Mouse (Mus musculus): ENCODE measurements at regions not wholly inside any gene's neighbourhood (a gene's known extent, or its start where the extent isn't known, plus 50 kb on each side); places are given as distances from the start of the nearest gene placed in this dataset.

GRCm38 (mm10) chr1:42041544-42041943 lies 654.0 kb upstream of the Pou3f3 start:
- H3K9ac ChIP-seq (ENCODE audit: low read depth, low read length): no peak overlapping the region
- H3K36me3 ChIP-seq (ENCODE audit: control insufficient read depth, insufficient read depth, low read length): no peaks in the 10 kb centered on the region
- no peaks in the 10 kb centered on the region for H3K9me3 ChIP-seq (ENCODE audit: control insufficient read depth, low read length)
- H3K27me3 ChIP-seq (replicated peaks; ENCODE audit: control insufficient read depth, insufficient read depth, low read length): no peaks in the 10 kb centered on the region
- WGBS: 70% methylated on average over 2 of the region's 2 CpGs
- no peak overlapping the region for H3K27ac ChIP-seq (ENCODE audit: low read depth, low read length)
- no peak for ATAC-seq
- H3K4me1 ChIP-seq (ENCODE audit: control insufficient read depth, insufficient read depth, low read depth, low read length): no peaks in the 10 kb centered on the region
- no peak overlapping the region for H3K4me3 ChIP-seq (ENCODE audit: low read length)
- H3K4me2 ChIP-seq (ENCODE audit: low read length): no peak overlapping the region

GRCm38 (mm10) chr1:42058494-42058893 lies 637.1 kb upstream of the Pou3f3 start:
- H3K9ac ChIP-seq (ENCODE audit: low read depth, low read length): no peak overlapping the region
- H3K27me3 ChIP-seq (replicated peaks; ENCODE audit: control insufficient read depth, insufficient read depth, low read length): no peaks in the 10 kb centered on the region
- H3K4me3 ChIP-seq (ENCODE audit: low read length): no peak overlapping the region
- no peaks in the 10 kb centered on the region for H3K9me3 ChIP-seq (ENCODE audit: control insufficient read depth, low read length)
- H3K27ac ChIP-seq (ENCODE audit: low read depth, low read length): no peak overlapping the region
- H3K4me2 ChIP-seq (ENCODE audit: low read length): no peak overlapping the region
- no peaks in the 10 kb centered on the region for H3K36me3 ChIP-seq (ENCODE audit: control insufficient read depth, insufficient read depth, low read length)
- H3K4me1 ChIP-seq (ENCODE audit: control insufficient read depth, insufficient read depth, low read depth, low read length): no peaks in the 10 kb centered on the region
- no peak for ATAC-seq

- Histone ChIP-seq H3K36me3 (ENCODE audit: control insufficient read depth, insufficient read depth, low read length) (no peaks in the 10 kb centered on the region), H3K9me3 (ENCODE audit: control insufficient read depth, low read length) (no peaks in the 10 kb centered on the region), H3K9ac (ENCODE audit: low read depth, low read length) (no peak overlapping the region), H3K4me2 (ENCODE audit: low read length) (no peak overlapping the region), H3K27me3 (replicated peaks; ENCODE audit: control insufficient read depth, insufficient read depth, low read length) (no peaks in the 10 kb centered on the region), H3K4me1 (ENCODE audit: control insufficient read depth, insufficient read depth, low read depth, low read length) (no peaks in the 10 kb centered on the region), H3K27ac (ENCODE audit: low read depth, low read length) (no peak overlapping the region), H3K4me3 (ENCODE audit: low read length) (no peak overlapping the region)
- 74% methylated on average over 5 of the region's 5 CpGs for WGBS
- no peak for ATAC-seq
Observed at GRCm38 (mm10) chr1:42070064-42070463, 625.5 kb upstream of the Pou3f3 start.

DNA sequence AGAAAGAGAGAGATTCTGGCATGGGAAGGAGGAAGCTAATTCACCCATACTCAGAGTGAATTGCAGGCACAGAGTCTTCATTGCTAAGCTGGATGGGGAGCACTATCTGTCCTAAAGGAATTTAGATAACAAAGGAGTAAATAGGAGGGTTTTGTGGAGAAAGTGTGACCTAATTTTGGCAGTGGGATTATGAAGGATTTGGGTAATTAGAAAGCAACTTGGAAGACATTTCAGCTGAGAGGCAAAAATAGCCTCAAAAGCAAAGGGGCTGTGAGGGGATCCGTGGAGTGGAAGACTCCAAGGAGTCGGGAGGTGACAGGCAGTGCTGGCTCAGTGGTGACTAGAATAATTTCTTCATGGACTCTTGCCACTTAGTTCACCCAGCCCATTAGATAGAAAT lies 599.5 kb upstream of the Pou3f3 start:
- 37% methylated on average over 2 of the region's 2 CpGs for WGBS
- no peak for ATAC-seq
- Histone ChIP-seq H3K4me2 (ENCODE audit: low read length) (no peak overlapping the region), H3K4me3 (ENCODE audit: low read length) (no peak overlapping the region), H3K36me3 (ENCODE audit: control insufficient read depth, insufficient read depth, low read length) (no peaks in the 10 kb centered on the region), H3K27me3 (replicated peaks; ENCODE audit: control insufficient read depth, insufficient read depth, low read length) (no peaks in the 10 kb centered on the region), H3K27ac (ENCODE audit: low read depth, low read length) (no peak overlapping the region), H3K9me3 (ENCODE audit: control insufficient read depth, low read length) (no peaks in the 10 kb centered on the region), H3K4me1 (ENCODE audit: control insufficient read depth, insufficient read depth, low read depth, low read length) (no peaks in the 10 kb centered on the region), H3K9ac (ENCODE audit: low read depth, low read length) (no peak overlapping the region)

DNA sequence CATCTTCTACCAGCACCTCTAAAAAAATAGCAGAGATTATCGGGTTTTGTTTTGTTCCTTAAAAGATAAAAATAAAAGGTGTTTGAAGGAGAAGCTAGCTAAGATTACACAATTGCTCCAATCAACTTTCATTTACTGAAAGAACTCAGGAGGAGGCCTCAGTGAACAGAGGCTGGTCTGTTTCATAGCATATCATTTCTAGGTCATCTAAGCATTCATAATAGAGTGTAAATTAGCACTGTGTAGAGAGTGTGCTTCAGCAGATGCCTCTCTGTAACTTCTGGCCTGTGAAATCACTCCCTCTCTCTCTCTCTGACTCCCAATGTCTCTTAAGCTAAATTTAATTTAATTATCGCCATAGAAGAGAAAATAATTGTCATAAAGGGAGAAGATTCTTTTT lies 597.0 kb upstream of the Pou3f3 start:
- H3K4me2 ChIP-seq (ENCODE audit: low read length): no peak overlapping the region
- no peaks in the 10 kb centered on the region for H3K4me1 ChIP-seq (ENCODE audit: control insufficient read depth, insufficient read depth, low read depth, low read length)
- H3K9ac ChIP-seq (ENCODE audit: low read depth, low read length): no peak overlapping the region
- ATAC-seq: no peak
- WGBS: 70% methylated on average over 2 of the region's 2 CpGs
- no peaks in the 10 kb centered on the region for H3K9me3 ChIP-seq (ENCODE audit: control insufficient read depth, low read length)
- no peaks in the 10 kb centered on the region for H3K27me3 ChIP-seq (replicated peaks; ENCODE audit: control insufficient read depth, insufficient read depth, low read length)
- no peak overlapping the region for H3K4me3 ChIP-seq (ENCODE audit: low read length)
- H3K27ac ChIP-seq (ENCODE audit: low read depth, low read length): no peak overlapping the region
- H3K36me3 ChIP-seq (ENCODE audit: control insufficient read depth, insufficient read depth, low read length): no peaks in the 10 kb centered on the region

- Histone ChIP-seq H3K9ac (ENCODE audit: low read depth, low read length) (no peak overlapping the region), H3K4me1 (ENCODE audit: control insufficient read depth, insufficient read depth, low read depth, low read length) (no peaks in the 10 kb centered on the region), H3K4me2 (ENCODE audit: low read length) (no peak overlapping the region), H3K36me3 (ENCODE audit: control insufficient read depth, insufficient read depth, low read length) (no peaks in the 10 kb centered on the region), H3K27me3 (replicated peaks; ENCODE audit: control insufficient read depth, insufficient read depth, low read length) (no peaks in the 10 kb centered on the region), H3K4me3 (ENCODE audit: low read length) (no peak overlapping the region), H3K9me3 (ENCODE audit: control insufficient read depth, low read length) (no peaks in the 10 kb centered on the region), H3K27ac (ENCODE audit: low read depth, low read length) (no peak overlapping the region)
- 19% methylated on average over 5 of the region's 5 CpGs for WGBS
- no peak for ATAC-seq
Observed at GRCm38 (mm10) chr1:42107521-42107920, 588.0 kb upstream of the Pou3f3 start.

DNA sequence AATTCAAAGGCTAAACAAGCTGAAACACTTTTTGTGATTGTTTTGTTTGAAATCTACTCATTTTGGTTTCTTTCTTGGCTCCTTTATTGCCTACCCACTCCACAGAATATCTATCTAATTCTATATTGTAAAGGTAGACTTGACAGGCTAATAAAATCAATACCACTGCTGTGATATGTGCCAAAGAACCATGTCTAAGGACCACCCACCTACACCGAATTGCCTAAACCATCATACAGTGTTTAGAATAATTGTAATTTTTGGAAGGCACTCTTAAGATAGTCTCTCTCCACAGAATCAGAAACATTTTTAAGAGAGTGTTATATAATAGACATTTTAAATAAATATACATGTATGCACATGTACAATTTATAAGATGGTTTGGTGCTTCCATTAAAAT lies 587.6 kb upstream of the Pou3f3 start:
- H3K4me1 ChIP-seq (ENCODE audit: control insufficient read depth, insufficient read depth, low read depth, low read length): no peaks in the 10 kb centered on the region
- H3K4me2 ChIP-seq (ENCODE audit: low read length): no peak overlapping the region
- WGBS: 38% methylated on average over 1 of the region's 1 CpGs
- H3K9me3 ChIP-seq (ENCODE audit: control insufficient read depth, low read length): no peaks in the 10 kb centered on the region
- H3K36me3 ChIP-seq (ENCODE audit: control insufficient read depth, insufficient read depth, low read length): no peaks in the 10 kb centered on the region
- H3K27ac ChIP-seq (ENCODE audit: low read depth, low read length): no peak overlapping the region
- no peaks in the 10 kb centered on the region for H3K27me3 ChIP-seq (replicated peaks; ENCODE audit: control insufficient read depth, insufficient read depth, low read length)
- no peak overlapping the region for H3K4me3 ChIP-seq (ENCODE audit: low read length)
- no peak overlapping the region for H3K9ac ChIP-seq (ENCODE audit: low read depth, low read length)
- no peak for ATAC-seq

- no peaks in the 10 kb centered on the region for H3K4me1 ChIP-seq (ENCODE audit: control insufficient read depth, insufficient read depth, low read depth, low read length)
- H3K27me3 ChIP-seq (replicated peaks; ENCODE audit: control insufficient read depth, insufficient read depth, low read length): no peaks in the 10 kb centered on the region
- ATAC-seq: peak; percentile 52
- H3K9ac ChIP-seq (ENCODE audit: low read depth, low read length): no peak overlapping the region
- peaks cover 2% of the 10 kb centered on the region; the same call in 1 of the 2 replicates for H3K9me3 ChIP-seq (ENCODE audit: control insufficient read depth, low read length)
- no peak overlapping the region; the same call in 1 of the 2 replicates for H3K4me2 ChIP-seq (ENCODE audit: low read length)
- H3K4me3 ChIP-seq (ENCODE audit: low read length): no peak overlapping the region
- no peak overlapping the region for H3K27ac ChIP-seq (ENCODE audit: low read depth, low read length)
- no peaks in the 10 kb centered on the region for H3K36me3 ChIP-seq (ENCODE audit: control insufficient read depth, insufficient read depth, low read length)
- whole genome bisulfite sequencing: 43% methylated on average over 13 of the region's 13 CpGs
Observed at GRCm38 (mm10) chr1:42152175-42152790, 543.3 kb upstream of the Pou3f3 start.

DNA sequence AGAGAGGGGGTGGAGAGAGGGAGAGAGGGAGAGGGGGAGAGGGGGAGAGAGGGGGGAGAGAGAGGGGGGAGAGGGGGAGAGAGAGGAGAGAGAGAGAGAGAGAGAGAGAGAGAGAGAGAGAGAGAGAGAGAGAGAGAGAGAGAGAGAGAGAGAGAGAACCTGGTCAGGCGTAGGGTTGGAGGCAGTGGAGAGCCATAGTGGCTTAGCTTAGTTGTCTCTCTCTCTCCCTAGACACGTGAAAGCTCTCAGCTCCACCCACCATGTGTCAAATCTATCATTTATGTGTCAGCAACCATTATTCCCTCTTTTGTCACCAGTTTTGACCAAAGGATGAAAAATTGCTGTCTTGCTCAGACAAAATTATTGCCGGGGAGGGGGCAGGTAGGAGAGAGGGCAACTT lies 542.7 kb upstream of the Pou3f3 start:
- no peaks in the 10 kb centered on the region for H3K27me3 ChIP-seq (replicated peaks; ENCODE audit: control insufficient read depth, insufficient read depth, low read length)
- 56% methylated on average over 3 of the region's 3 CpGs for WGBS
- no peak overlapping the region for H3K27ac ChIP-seq (ENCODE audit: low read depth, low read length)
- peaks cover 2% of the 10 kb centered on the region; the same call in 1 of the 2 replicates for H3K9me3 ChIP-seq (ENCODE audit: control insufficient read depth, low read length)
- no peak overlapping the region for H3K4me3 ChIP-seq (ENCODE audit: low read length)
- ATAC-seq: no peak
- H3K4me1 ChIP-seq (ENCODE audit: control insufficient read depth, insufficient read depth, low read depth, low read length): no peaks in the 10 kb centered on the region
- H3K4me2 ChIP-seq (ENCODE audit: low read length): no peak overlapping the region; the same call in 1 of the 2 replicates
- H3K36me3 ChIP-seq (ENCODE audit: control insufficient read depth, insufficient read depth, low read length): no peaks in the 10 kb centered on the region
- H3K9ac ChIP-seq (ENCODE audit: low read depth, low read length): no peak overlapping the region
